Mouse (Mus musculus): ENCODE measurements at regions not wholly inside any gene's neighbourhood (a gene's known extent, or its start where the extent isn't known, plus 50 kb on each side); places are given as distances from the start of the nearest gene placed in this dataset.

GRCm38 (mm10) chr4:32137243-32137642 lies 101.4 kb upstream of the Bach2 start:
- no peak for TF ChIP-seq GATA4 (IDR thresholded peaks at IDR 0.05; ENCODE audit: insufficient replicate concordance, low read length)

GRCm38 (mm10) chr4:32137966-32138365 lies 100.6 kb upstream of the Bach2 start:
- TF ChIP-seq GATA4 (IDR thresholded peaks at IDR 0.05; ENCODE audit: insufficient replicate concordance, low read length) = no peak

DNA sequence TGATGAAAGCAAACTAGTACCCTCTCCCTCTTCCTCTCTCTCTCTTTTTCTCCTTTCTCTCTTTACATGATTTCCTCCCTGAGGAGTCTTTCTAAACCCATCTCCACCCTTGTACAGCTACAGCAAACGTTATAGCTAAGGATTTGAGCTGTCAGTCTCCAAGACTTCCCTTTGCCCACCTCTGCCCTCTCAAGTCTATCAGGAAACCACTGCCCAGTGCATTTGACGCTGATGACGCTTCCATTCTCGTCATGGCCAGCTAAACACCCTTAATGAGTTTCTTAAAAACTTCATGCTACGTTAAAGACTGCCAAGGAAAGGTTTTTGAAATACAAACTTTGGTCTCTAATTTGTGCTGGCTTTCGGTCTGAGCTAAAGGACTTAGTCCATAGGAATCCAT lies 99.0 kb upstream of the Bach2 start:
- TF ChIP-seq GATA4 (IDR thresholded peaks at IDR 0.05; ENCODE audit: insufficient replicate concordance, low read length) = no peak

DNA sequence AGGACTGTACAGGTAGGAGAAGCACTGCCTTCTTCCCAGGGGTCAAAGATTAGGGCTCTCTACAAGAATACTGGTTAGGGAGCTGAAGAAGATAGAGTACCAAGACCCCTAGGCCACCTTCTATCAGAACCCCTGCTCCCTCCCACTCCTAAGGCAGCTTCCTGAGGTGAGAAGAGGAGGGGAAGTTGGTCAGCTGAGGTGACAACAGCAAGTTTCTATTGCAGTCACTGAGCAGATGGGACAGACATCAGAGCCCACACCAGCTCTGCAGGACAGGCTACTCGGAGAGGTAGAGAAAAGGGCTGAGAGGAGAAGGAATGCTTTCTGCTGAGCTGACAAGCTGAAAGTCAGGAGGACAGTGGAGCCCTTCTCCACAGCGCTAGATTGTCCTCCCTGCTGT lies 98.5 kb upstream of the Bach2 start:
- no peak for TF ChIP-seq GATA4 (IDR thresholded peaks at IDR 0.05; ENCODE audit: insufficient replicate concordance, low read length)

GRCm38 (mm10) chr4:32142198-32142597 lies 96.4 kb upstream of the Bach2 start:
- no peak for TF ChIP-seq GATA4 (IDR thresholded peaks at IDR 0.05; ENCODE audit: insufficient replicate concordance, low read length)

GRCm38 (mm10) chr4:32147146-32147545 lies 91.5 kb upstream of the Bach2 start:
- TF ChIP-seq GATA4 (IDR thresholded peaks at IDR 0.05; ENCODE audit: insufficient replicate concordance, low read length) = no peak

DNA sequence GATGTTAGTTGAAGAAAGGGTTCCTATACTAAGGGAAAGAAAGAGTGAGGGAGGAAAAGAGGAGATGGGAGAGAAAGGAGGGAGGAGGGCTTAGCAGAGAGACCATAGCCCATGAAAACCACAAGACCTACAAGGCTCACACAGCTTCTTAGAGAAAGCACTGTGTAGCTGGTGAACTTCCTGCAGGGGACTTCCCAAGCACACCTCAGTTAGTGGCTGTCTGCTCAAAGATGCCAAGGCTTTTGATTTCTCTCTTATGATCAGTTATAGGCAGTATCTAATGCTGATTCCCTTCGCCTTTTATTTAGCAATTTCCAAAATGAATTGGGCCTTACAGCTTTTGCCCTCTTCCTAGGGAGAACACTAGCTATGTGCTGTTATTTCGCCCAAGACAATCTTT lies 90.0 kb upstream of the Bach2 start:
- TF ChIP-seq GATA4 (IDR thresholded peaks at IDR 0.05; ENCODE audit: insufficient replicate concordance, low read length) = no peak

- no peak for TF ChIP-seq GATA4 (IDR thresholded peaks at IDR 0.05; ENCODE audit: insufficient replicate concordance, low read length)
Measured at GRCm38 (mm10) chr4:32149171-32149570, 89.4 kb upstream of the Bach2 start.

DNA sequence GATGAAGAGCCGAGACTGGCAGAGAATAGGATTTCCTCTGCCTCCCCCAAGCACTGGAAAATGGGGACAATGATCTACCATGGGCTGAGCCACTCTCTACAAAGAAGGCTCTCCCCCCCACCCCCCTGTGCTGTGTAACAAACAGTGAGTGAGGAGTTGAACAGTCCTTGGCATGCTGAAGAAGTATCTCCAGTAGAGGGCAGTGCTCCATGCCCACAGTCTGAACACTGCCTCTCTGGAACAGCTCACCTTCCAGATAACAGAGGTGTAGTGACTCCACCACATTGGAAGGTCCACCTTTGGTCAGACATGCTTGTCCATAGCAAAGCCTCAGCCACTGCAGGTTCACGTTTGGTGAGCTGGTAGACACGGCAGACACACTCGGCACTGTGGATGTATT lies 85.2 kb upstream of the Bach2 start:
- TF ChIP-seq GATA4 (IDR thresholded peaks at IDR 0.05; ENCODE audit: insufficient replicate concordance, low read length) = no peak

DNA sequence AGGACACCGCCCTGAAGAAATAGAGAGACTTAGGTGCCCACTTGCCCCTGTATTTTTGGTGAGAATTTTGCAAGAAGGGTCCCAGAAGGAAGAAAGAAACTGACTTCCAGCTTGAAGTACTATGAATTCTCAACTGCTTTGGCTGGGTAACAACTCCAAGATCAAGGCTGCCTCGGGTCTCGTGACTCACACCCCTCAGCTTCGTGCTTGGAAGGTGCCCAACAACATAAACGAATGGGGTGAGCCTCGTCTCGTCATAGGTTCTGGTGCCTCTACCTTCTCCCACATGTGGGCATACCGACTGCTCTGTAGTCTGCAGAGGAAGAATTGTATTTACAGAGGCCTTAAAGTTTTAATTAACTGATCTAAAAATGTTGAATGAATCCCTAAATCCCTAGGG lies 81.6 kb upstream of the Bach2 start:
- TF ChIP-seq GATA4 (IDR thresholded peaks at IDR 0.05; ENCODE audit: insufficient replicate concordance, low read length) = no peak

DNA sequence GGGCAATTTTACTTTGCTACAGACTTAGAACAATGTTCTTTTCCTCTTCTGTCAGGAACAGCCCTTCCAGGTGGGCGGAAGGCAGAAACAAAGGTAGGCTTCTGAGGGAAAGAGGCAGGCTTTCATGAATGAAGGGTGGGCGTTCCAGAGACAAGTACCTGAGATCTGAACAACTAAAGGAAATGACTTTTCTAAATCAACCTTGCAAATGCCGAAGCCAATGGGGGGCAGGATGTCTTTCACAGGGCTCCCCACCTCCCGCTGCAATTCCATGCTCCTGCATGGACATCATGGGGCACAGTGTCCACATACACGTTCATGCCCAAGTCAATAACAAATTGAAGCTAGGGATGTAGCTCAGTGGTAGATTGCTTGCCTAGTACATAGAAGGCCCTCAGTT lies 80.2 kb upstream of the Bach2 start:
- TF ChIP-seq GATA4 (IDR thresholded peaks at IDR 0.05; ENCODE audit: insufficient replicate concordance, low read length) = no peak

DNA sequence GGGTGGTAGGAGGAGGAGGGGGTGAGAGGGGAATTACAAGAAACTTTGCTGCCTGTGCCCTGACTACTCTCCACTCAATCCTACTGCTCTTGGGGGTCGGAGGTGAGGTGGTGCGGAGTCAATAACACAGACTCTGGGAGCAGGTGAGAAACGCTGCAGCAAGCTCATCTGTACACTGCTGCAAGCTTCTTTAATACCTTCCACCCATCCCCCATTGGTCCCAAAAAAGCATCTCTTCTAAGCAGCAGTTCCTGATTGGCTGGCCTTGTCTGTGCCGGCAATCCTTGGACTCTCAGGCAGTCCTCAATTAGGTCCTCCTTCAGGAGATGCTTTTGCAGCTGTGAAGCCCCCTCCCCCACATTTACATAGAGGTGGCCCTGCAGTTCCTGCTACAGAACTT lies 79.7 kb upstream of the Bach2 start:
- no peak for TF ChIP-seq GATA4 (IDR thresholded peaks at IDR 0.05; ENCODE audit: insufficient replicate concordance, low read length)

DNA sequence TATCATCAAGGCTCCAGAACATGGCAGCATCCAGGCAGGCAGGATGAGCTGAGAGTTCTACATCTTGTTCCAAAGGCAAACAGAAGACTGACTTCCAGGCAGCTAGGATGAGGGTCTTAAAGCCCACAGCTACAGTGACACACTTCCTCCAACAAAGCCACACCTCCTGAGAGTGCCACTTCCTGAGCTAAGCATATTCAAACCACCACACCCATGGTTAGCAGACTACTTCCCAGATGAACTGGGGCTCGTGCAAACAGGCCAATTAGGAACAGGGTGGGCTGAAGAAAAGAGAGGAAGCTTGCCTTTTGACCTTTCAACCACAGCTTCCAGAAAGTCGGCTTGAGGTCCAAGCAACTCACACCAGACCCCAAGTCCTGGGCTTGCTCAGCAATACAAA lies 77.8 kb upstream of the Bach2 start:
- TF ChIP-seq GATA4 (IDR thresholded peaks at IDR 0.05; ENCODE audit: insufficient replicate concordance, low read length) = no peak

GRCm38 (mm10) chr4:32161871-32162656 lies 76.5 kb upstream of the Bach2 start:
- no peak for TF ChIP-seq GATA4 (IDR thresholded peaks at IDR 0.05; ENCODE audit: insufficient replicate concordance, low read length)

DNA sequence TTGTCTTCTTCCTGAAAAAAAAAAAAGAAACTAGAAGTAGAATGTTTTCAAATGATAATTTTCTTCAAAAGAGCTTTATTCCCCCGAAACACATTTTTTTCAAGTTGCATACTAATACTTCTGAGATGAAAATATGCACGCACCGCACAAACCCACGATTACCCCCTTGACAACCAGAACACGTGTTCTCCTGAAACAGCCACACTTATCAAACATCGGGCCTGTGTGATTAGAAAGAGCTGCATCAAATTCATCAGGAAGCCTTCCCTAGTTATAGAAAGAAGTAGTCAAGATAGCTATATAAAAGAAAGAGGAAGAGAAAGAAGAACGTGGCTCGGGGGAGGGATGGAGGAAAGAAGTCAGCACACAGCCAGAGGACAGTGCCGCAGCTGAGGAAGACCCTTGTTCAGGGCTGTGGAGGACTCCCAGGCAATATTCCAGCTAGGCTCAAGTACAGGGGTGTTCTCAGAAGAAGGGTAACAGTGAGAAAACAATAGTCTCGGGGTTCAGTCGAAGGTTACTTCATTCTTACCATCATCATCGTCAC lies 75.8 kb upstream of the Bach2 start:
- no peak for TF ChIP-seq GATA4 (IDR thresholded peaks at IDR 0.05; ENCODE audit: insufficient replicate concordance, low read length)

DNA sequence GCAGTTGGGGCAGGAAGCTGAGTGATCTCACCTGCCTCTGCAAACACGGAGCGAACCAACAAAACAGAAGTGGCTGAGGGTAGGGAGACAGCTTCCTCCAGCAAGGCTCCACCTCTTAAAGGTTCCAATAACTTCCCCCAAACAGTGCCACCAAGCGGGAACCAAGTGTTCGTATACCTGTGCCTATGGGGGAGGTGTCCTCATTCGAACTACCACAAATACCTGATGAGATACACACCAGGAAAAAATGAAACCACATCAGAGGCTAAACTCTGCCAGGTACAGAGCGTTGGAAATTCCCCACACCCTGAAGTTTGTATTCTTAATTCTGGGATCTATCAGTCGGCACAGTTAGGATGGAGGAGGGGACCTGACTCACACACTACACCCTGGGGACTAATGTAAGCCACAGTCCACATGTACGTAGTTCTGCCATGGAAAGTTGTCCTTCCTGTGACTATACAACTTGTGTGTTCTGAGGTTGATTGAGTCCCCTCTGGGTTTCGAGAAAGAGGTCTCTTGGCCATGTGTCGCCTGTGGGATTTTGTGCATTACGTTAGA lies 74.4 kb upstream of the Bach2 start:
- TF ChIP-seq GATA4 (IDR thresholded peaks at IDR 0.05; ENCODE audit: insufficient replicate concordance, low read length) = no peak

Data from liver, adult (tissue).